Comparison of ENCODE assay signal across 8 mouse cellular contexts in genomic region chr7:125766976-125767831, GRCm38 (mm10). TPM values are rescaled to one million over a fixed set of nuclear protein-coding genes. Genes with fewer than 3 reads are reported as not detected.
DNase-seq lines count a peak whose midpoint lies in the region.

No protein-coding gene starts in this region.

- intact Hi-C loops in left cerebral cortex, postnatal 25 days (cut with DNase I): loop anchor here (1.0 to 2.0 kb wide), 5 partner anchors 80 to 469 kb away; no protein-coding TSS in a partner anchor

- peak; percentile 29 for DNase-seq in urinary bladder, postnatal 14 days (ENCODE audit: low spot score)
- DNase-seq in urinary bladder, adult 2 months (ENCODE audit: low spot score): no peak
- peak; percentile 89 to 93 for DNase-seq in cerebellum, postnatal 10 days
- DNase-seq in frontal cortex, postnatal 25 days (ENCODE audit: low spot score in 2 of 2): peak; percentile 51 to 66
- DNase-seq in hindlimb bud, embryonic 11.5 days (ENCODE audit: extremely low spot score, low read depth, low spot score): peak; percentile 18
- peak; percentile 76 to 90 for DNase-seq in left cerebral cortex, postnatal 25 days (ENCODE audit: low spot score in 2 of 2)
- peak; percentile 34 for DNase-seq in naive thymus-derived CD4-positive, alpha-beta T cell, adult 2 months (ENCODE audit: low read depth)
- peak; percentile 30 for DNase-seq in thymus, postnatal 25 days

RNA-seq across cellular contexts. Expression of gene D430042O09Rik, which starts 59.5 kb away (rescaled TPM):
- 12.4 and 13.3 TPM in 2 replicates for polyA plus RNA-seq in urinary bladder, adult 2 months (2012; rRNA removed)
- 10 to 100 TPM; 21.8 to 31.6 TPM for total RNA-seq in left cerebral cortex, postnatal 25 days (2021)

RNA-seq across cellular contexts. Expression of gene Gtf3c1, which starts 59.6 kb away (rescaled TPM):
- 21.3 and 27.4 TPM in 2 replicates for polyA plus RNA-seq in urinary bladder, adult 2 months (2012; rRNA removed)
- total RNA-seq in left cerebral cortex, postnatal 25 days (2021): 100 to 1,000 TPM in 1 of 2 experiments, 10 to 100 TPM in 1; 96.8 to 101 TPM
